Mouse (Mus musculus) C2C12 (cell line): ENCODE data around the gene Gm38431.

ENCODE experiments used
- CTCF ChIP-seq: IDR thresholded peaks from one replicate; pipeline ENCODE4 v1.5.1; 2011; ENCODE audit not compliant: control insufficient read depth, insufficient read depth, insufficient read length
- MAX ChIP-seq: IDR thresholded peaks from one replicate; pipeline ENCODE4 v1.6.1; 2011; ENCODE audit warnings: mild to moderate bottlenecking, control low read depth
- USF1 ChIP-seq: IDR thresholded peaks from one replicate; pipeline ENCODE4 v1.6.1; 2011; ENCODE audit warnings: low read depth, mild to moderate bottlenecking, control low read depth, moderate library complexity

GRCm38 (mm10) chr9:21125502-21126258 lies 33.9 kb upstream of the Gm38431 start:
- TF ChIP-seq MAX (no peak), USF1 (no peak), CTCF (no peak)
